In genomic region chr8:91370899-91371298, GRCm38 (mm10) we compare ENCODE assay signal across 11 mouse cellular contexts. TPM values are rescaled to one million over a fixed set of nuclear protein-coding genes. Genes with fewer than 3 reads are reported as not detected.
DNase-seq lines count a peak whose midpoint lies in the region; ATAC-seq lines count a peak whose summit lies in the region.
"Had no signal": no experiment of that assay in that cellular context is flagged by ENCODE, and none has a peak within 500 bp of the region (broad histone marks: within the 10 kb centered on the region; RNA-seq: fewer than 3 reads in every experiment).

No protein-coding gene starts in this region.

- H3K4me1 ChIP-seq in heart, embryonic 12.5 days (replicated peaks): peaks cover 55% of the 10 kb centered on the region
- H3K4me1 ChIP-seq in lung, embryonic 15.5 days: peaks cover 40% of the 10 kb centered on the region
- peaks cover 14% of the 10 kb centered on the region for H3K4me1 ChIP-seq in intestine, embryonic 16.5 days (ENCODE audit: control insufficient read depth, insufficient read depth, low read length)
- peaks cover 21% of the 10 kb centered on the region for H3K4me1 ChIP-seq in midbrain, embryonic 16.5 days (ENCODE audit: control insufficient read depth, insufficient read depth, low read length)

- WGBS in heart, embryonic 12.5 days: 50% methylated on average over 12 of the region's 12 CpGs
- WGBS in lung, embryonic 15.5 days: 10% methylated on average over 12 of the region's 12 CpGs
- WGBS in intestine, embryonic 16.5 days: 28% methylated on average over 12 of the region's 12 CpGs
- 50% methylated on average over 12 of the region's 12 CpGs for WGBS in midbrain, embryonic 16.5 days

- no peak for DNase-seq in heart, adult 9 months (ENCODE audit: low spot score in 2 of 2)
- no peak for DNase-seq in lung, postnatal 4 days
- no peak for DNase-seq in right cerebral cortex, postnatal 10 days (ENCODE audit: low spot score in 2 of 2)
- no peak for DNase-seq in adrenal gland, postnatal 14 days
- DNase-seq: cerebellum, postnatal 14 days; thymus, postnatal 4 days had no signal

- H3K9ac ChIP-seq in heart, embryonic 12.5 days: no peak overlapping the region
- H3K9ac ChIP-seq in lung, embryonic 15.5 days: no peak overlapping the region
- no peak overlapping the region for H3K9ac ChIP-seq in intestine, embryonic 16.5 days (ENCODE audit: low read depth, low read length)
- no peak overlapping the region for H3K9ac ChIP-seq in midbrain, embryonic 16.5 days (ENCODE audit: low read depth, low read length)

- H3K27me3 ChIP-seq in heart, embryonic 12.5 days (replicated peaks): no peaks in the 10 kb centered on the region
- H3K27me3 ChIP-seq in lung, embryonic 15.5 days: no peaks in the 10 kb centered on the region
- no peaks in the 10 kb centered on the region for H3K27me3 ChIP-seq in intestine, embryonic 16.5 days (replicated peaks; ENCODE audit: control insufficient read depth, insufficient read depth, low read length)
- H3K27me3 ChIP-seq in midbrain, embryonic 16.5 days (ENCODE audit: control insufficient read depth, insufficient read depth, low read depth, low read length): no peaks in the 10 kb centered on the region

- H3K9me3 ChIP-seq in heart, embryonic 12.5 days (replicated peaks): no peaks in the 10 kb centered on the region
- no peaks in the 10 kb centered on the region for H3K9me3 ChIP-seq in lung, embryonic 15.5 days
- H3K9me3 ChIP-seq in intestine, embryonic 16.5 days (ENCODE audit: control insufficient read depth, low read length): no peaks in the 10 kb centered on the region
- H3K9me3 ChIP-seq in midbrain, embryonic 16.5 days (replicated peaks; ENCODE audit: control insufficient read depth, low read length, poor library complexity, severe bottlenecking): no peaks in the 10 kb centered on the region

- H3K4me3 ChIP-seq in heart, embryonic 12.5 days: no peak overlapping the region
- H3K4me3 ChIP-seq in lung, embryonic 15.5 days: no peak overlapping the region
- no peak overlapping the region for H3K4me3 ChIP-seq in intestine, embryonic 16.5 days (ENCODE audit: low read length)
- no peak overlapping the region for H3K4me3 ChIP-seq in midbrain, embryonic 16.5 days (ENCODE audit: low read depth, low read length)

- peak overlapping the region; percentile 6; the same call in 1 of the 2 replicates for H3K27ac ChIP-seq in heart, embryonic 12.5 days (ENCODE audit: poor library complexity, severe bottlenecking)
- 0 out of 2 replicates have a peak overlapping the region, but pooled peaks have one; percentile 12 for H3K27ac ChIP-seq in lung, embryonic 15.5 days
- H3K27ac ChIP-seq in intestine, embryonic 16.5 days (ENCODE audit: low read length): 0 out of 2 replicates have a peak overlapping the region, but pooled peaks have one; percentile 17
- H3K27ac ChIP-seq in midbrain, embryonic 16.5 days (ENCODE audit: low read length): no peak overlapping the region

- peak; percentile 57; the same call in 1 of the 2 replicates for ATAC-seq in heart, embryonic 12.5 days (ENCODE audit: insufficient number of reproducible peaks, low FRiP score)
- no peak for ATAC-seq in lung, embryonic 15.5 days (ENCODE audit: borderline replicate concordance, extremely low read depth, low FRiP score, low TSS enrichment)
- ATAC-seq in intestine, embryonic 16.5 days: peak; percentile 56; the same call in 1 of the 2 replicates
- peak; percentile 61 for ATAC-seq in midbrain, embryonic 16.5 days
- ATAC-seq: CD4-positive, CD25-positive, alpha-beta regulatory T cell, adult 4 months had no signal

- H3K4me2 ChIP-seq in heart, embryonic 12.5 days: peak overlapping the region; percentile 30; the same call in 1 of the 2 replicates
- H3K4me2 ChIP-seq in lung, embryonic 15.5 days: peak overlapping the region; percentile 5; the same call in 1 of the 2 replicates
- H3K4me2 ChIP-seq in intestine, embryonic 16.5 days (ENCODE audit: low read depth, low read length): no peak overlapping the region
- H3K4me2 ChIP-seq in midbrain, embryonic 16.5 days (ENCODE audit: low read length): no peak overlapping the region

- H3K36me3 ChIP-seq in heart, embryonic 12.5 days: no peaks in the 10 kb centered on the region
- no peaks in the 10 kb centered on the region for H3K36me3 ChIP-seq in lung, embryonic 15.5 days
- no peaks in the 10 kb centered on the region for H3K36me3 ChIP-seq in intestine, embryonic 16.5 days (ENCODE audit: control insufficient read depth, insufficient read depth, low read length)
- no peaks in the 10 kb centered on the region for H3K36me3 ChIP-seq in midbrain, embryonic 16.5 days (ENCODE audit: control insufficient read depth, insufficient read depth, low read length)

RNA-seq across cellular contexts. Expression of gene Fto, which starts 57.6 kb away (rescaled TPM):
- 76.6 and 76.7 TPM in 2 replicates for polyA plus RNA-seq in heart, embryonic 12.5 days (2016; fragmentation: Nextera tagmentation; extraction: Ambion mirVana)
- polyA plus RNA-seq in lung, embryonic 15.5 days (2015; fragmentation: Nextera tagmentation; extraction: Ambion mirVana): 84.5 and 91.2 TPM in 2 replicates
- 56.0 and 58.1 TPM in 2 replicates for polyA plus RNA-seq in intestine, embryonic 16.5 days (2015; fragmentation: Nextera tagmentation; extraction: Ambion mirVana)
- 171 and 177 TPM in 2 replicates for polyA plus RNA-seq in midbrain, embryonic 16.5 days (2015; fragmentation: Nextera tagmentation; extraction: Ambion mirVana)
- 68.1 and 73.2 TPM in 2 replicates for total RNA-seq in adrenal gland, postnatal 14 days (2021)

RNA-seq across cellular contexts. Expression of gene Rpgrip1l, which starts 57.8 kb away (rescaled TPM):
- 8.2 and 9.1 TPM in 2 replicates for polyA plus RNA-seq in heart, embryonic 12.5 days (2016; fragmentation: Nextera tagmentation; extraction: Ambion mirVana)
- polyA plus RNA-seq in lung, embryonic 15.5 days (2015; fragmentation: Nextera tagmentation; extraction: Ambion mirVana): 15.0 and 16.6 TPM in 2 replicates
- polyA plus RNA-seq in intestine, embryonic 16.5 days (2015; fragmentation: Nextera tagmentation; extraction: Ambion mirVana): 3.0 and 4.1 TPM in 2 replicates
- 9.8 and 11.6 TPM in 2 replicates for polyA plus RNA-seq in midbrain, embryonic 16.5 days (2015; fragmentation: Nextera tagmentation; extraction: Ambion mirVana)
- 7.1 and 10.5 TPM in 2 replicates for total RNA-seq in adrenal gland, postnatal 14 days (2021)

Comparison
In these comparisons a context has a peak if more than half of its experiments do, and no peak if none do; other contexts are left out.
1. H3K4me2 ChIP-seq: peak in heart, embryonic 12.5 days (single experiment) and lung, embryonic 15.5 days (single experiment); none in intestine, embryonic 16.5 days (single experiment) and midbrain, embryonic 16.5 days (single experiment).